Mouse (Mus musculus) Patski (cell line): ENCODE data around the gene Mvb12b. TPM values are rescaled to one million over a fixed set of nuclear protein-coding genes. Genes with fewer than 3 reads are reported as not detected.

Source experiments
- ATAC-seq: fragments of 100-300 bp; one replicate; pipeline ENCODE4 v1.8.0; 2021
- CTCF ChIA-PET: fragments of 350-600 bp; sonication (Branson Sonifier 250); formaldehyde crosslinking; loops from one replicate; lab custom pipeline; 2022; ENCODE audit warnings: inconsistent platforms; lab: Charles Lee
- POLR2A ChIA-PET: fragments of 350-600 bp; sonication (Branson Sonifier 250); formaldehyde crosslinking; loops from one replicate; lab custom pipeline; 2022; ENCODE audit warnings: antibody characterized with exemption, inconsistent platforms; lab: Charles Lee
- DNase-seq: peaks from one replicate; pipeline ENCODE4 v3.0.0-alpha.2; 2011; ENCODE audit warnings: low read depth, low spot score
- H3K27me3 ChIP-seq: fragments of 371-371 bp; one replicate; pipeline ENCODE4 v1.5.1; 2021
- CTCF ChIP-seq: fragments of 100-300 bp; IDR thresholded peaks from one replicate; pipeline ENCODE4 v1.5.1; 2021
- in situ Hi-C: fragments of 300-500 bp; cut with MboI; formaldehyde crosslinking; loops from 3 replicates; pipeline ENCODE4 v1.11.1; 2018; ENCODE audit warnings: low pct_unique_long_range_greater_than_20kb, mixed read lengths
- polyA plus RNA-seq: library from polyadenylated mRNA; unstranded; gene quantifications from one replicate; pipeline ENCODE4 v1.2.3, GENCODE M21; 2021

Mvb12b gene
- polyA plus RNA-seq, 1 experiment from 2014 or later = 45.8 TPM

DNA sequence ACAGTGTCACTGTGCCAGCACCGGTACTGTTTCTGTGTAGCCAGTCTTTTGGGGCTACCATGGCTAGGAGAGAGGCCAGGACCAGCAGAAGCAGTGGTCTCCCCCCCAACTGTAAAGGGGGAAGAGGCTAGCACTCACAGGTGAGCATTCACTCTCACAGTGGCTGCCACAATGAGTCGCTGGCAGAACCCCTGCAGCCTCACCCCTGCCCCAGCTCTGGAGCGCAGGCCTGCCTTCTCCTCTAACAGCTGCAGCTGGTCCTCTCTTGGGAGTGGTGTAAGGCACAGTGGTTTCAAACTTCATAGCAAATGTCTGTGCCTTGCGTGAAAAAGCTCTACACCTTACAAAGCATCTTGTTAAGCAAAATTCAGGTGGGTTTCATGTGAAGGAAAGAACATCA lies 70.7 kb downstream of the Mvb12b start:
- H3K27me3 ChIP-seq = no peaks in the 10 kb centered on the region
- in situ Hi-C loops = no loop called here
- no peak for TF ChIP-seq CTCF
- ATAC-seq (no peak), DNase-seq (no peak)
- CTCF ChIA-PET = no interaction called here
- POLR2A ChIA-PET = interaction anchor here (0.6 to 0.8 kb wide), 2 partner anchors 11 to 70 kb away, joined by 3 to 4 read pairs; no protein-coding TSS in a partner anchor

DNA sequence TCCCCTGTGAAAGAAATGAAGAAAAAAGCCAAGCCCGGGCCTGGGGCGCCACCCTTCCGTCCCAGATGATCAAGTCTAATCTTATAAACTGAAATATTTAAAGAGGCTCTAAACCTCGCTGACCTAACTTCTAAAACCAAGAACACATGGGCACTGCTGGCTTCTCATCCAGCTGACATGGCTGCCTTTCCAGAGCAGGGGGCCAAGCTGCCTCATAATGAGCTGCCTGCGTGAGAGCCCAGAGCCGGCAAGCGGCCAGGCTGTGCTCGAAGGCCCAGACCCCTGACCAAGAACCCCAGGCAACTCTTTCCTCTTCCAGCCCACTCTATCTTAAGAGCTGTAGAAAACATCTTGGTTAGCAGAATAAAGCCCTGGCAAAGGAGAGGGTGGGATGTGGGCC lies 73.2 kb downstream of the Mvb12b start:
- no peak for DNase-seq

DNA sequence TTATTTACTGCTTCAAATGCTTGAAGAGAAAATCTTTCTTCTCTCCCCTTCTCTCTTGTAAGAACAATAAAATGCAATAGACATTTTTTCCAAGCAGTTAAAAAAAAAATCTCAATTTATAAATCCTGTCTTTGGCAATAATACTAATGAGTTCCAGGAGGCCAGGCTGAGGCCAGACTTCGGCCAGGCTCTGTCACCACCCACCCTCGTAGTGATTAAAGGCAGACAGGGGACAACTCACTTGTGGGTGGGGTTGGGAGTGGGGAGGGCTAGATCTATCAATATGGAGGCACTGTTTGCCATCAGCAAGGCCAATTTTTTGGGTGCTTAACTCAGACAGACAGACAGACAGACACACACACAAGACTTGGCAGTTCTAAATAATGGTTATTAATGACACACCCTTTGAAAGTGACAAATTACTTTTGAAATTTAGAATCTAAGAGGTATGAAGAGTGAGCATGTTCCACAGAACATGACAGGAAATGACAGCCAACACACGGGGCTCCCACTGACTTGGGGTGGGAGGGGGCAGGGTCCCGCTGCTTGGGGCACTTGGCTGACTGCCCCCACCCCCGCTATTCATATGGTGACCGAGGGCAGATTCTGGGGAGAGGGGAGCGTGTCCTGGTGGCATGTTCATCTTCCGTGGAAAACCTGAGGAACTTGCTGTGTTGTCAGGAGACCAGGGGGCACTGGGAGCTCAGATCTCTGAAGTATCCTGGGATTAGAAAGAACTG lies 74.1 kb downstream of the Mvb12b start:
- TF ChIP-seq CTCF = no peak
- in situ Hi-C loops = loop anchor here (5.0 kb wide), 1 partner anchor 66 kb away; no protein-coding TSS in a partner anchor
- DNase-seq (no peak), ATAC-seq (no peak)
- CTCF ChIA-PET = no interaction called here
- POLR2A ChIA-PET = no interaction called here
- no peaks in the 10 kb centered on the region for H3K27me3 ChIP-seq

More for the DNA sequence above, 73.2 kb downstream of the Mvb12b start:
- in situ Hi-C loops = loop anchor here (5.0 kb wide), 1 partner anchor 67 kb away; no protein-coding TSS in a partner anchor
- no peak for ATAC-seq
- no peaks in the 10 kb centered on the region for H3K27me3 ChIP-seq
- ChIA-PET CTCF (interaction anchor here (1.6 kb wide), 1 partner anchor 67 kb away, joined by 5 read pairs; no protein-coding TSS in a partner anchor), POLR2A (no interaction called here)
- TF ChIP-seq CTCF = no peak

DNA sequence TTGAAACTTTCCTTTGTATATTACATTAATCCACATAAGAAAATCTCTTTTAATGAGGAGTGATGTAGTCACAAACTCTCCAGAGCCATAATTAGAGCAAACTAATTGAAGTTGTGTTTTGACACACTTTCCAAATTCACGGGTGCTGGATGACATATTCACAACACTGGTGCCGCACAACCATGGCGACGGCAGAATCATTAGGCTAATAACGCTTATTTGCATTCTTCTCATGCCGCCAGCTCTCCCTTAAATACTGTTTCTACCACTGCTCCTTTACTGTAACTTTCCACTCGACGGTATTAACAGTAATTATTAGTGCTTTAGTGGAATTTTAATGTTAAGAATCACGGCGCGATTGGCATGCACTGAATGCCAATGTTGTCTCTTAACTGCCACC lies 74.8 kb downstream of the Mvb12b start:
- H3K27me3 ChIP-seq = no peaks in the 10 kb centered on the region
- no peak for TF ChIP-seq CTCF
- DNase-seq = no peak
- in situ Hi-C loops = loop anchor here (5.0 kb wide), 1 partner anchor 66 kb away; no protein-coding TSS in a partner anchor
- POLR2A ChIA-PET = no interaction called here
- no peak for ATAC-seq
- CTCF ChIA-PET = no interaction called here

DNA sequence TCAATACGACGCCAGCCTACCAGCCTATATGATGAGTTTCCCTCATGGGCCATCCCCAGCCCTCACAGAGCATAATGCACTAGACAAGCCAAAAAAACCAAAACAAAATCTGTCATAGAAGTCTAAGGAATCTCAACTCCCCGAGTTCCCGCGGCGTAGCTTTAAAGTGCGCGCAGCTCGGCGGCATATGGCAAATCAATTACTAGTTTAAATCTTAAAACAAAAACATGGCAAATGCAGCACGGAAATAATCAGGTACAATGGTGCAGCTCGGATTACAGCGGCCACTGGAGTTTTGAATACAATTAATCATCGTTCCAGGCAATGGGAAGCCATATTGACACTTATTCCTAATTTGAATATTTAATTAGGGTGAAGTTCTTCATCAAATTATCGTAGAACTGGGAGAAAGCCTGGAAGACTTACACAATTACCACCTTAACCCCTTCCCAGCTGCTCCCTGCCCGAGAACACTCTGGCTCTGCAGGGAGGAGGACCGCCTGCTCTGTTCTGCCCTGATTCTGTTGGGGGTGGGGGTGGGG lies 76.3 kb downstream of the Mvb12b start:
- POLR2A ChIA-PET = interaction anchor here (0.6 kb wide), 1 partner anchor 21 kb away, joined by 3 read pairs; no protein-coding TSS in a partner anchor
- CTCF ChIA-PET = no interaction called here
- H3K27me3 ChIP-seq = no peaks in the 10 kb centered on the region
- in situ Hi-C loops = loop anchor here (5.0 kb wide), 1 partner anchor 64 kb away; no protein-coding TSS in a partner anchor
- no peak for TF ChIP-seq CTCF
- DNase-seq = no peak
- no peak for ATAC-seq

DNA sequence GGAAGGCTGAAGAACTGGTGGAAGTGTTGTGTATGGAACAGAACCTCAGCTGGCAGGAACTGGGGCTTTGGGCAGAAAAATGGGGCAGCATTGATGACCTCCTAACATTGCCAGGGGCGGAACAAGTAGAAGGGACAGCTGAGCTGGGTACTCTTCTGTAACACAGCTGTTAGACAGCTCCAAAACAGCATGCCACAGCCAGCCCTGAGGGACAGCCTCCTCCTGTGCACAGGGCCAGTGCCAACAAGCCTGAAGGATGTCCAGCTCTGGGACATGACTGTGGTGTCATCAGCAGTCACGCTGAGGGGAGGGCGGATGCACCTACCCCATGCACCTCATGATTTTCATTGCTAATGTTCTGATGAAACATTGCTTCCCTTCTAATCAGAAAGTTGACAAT lies 78.7 kb downstream of the Mvb12b start:
- ATAC-seq (no peak), DNase-seq (no peak)
- no peak for TF ChIP-seq CTCF
- ChIA-PET CTCF (interaction anchor here (1.5 kb wide), 1 partner anchor 10 kb away, joined by 3 read pairs; no protein-coding TSS in a partner anchor), POLR2A (no interaction called here)
- H3K27me3 ChIP-seq = no peaks in the 10 kb centered on the region
- in situ Hi-C loops = no loop called here

DNA sequence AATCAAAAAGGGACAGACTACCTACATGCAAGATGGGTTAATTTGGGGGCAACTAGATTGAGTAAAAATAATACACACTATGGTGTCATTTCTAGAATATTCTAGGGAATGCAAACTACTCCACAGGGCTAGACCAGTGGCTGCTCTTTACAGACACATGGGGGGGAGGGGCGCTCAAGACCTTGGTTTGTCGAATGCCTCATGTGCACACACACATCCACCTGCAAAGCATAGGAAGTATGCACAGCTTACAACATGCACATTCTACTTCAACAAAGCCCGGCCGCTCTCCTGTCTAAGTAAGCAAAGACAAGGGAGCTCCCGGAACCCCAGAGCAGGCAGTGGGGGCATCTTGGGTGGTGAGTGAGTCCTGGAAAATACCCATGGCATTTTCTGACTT lies 79.7 kb downstream of the Mvb12b start:
- in situ Hi-C loops = no loop called here
- TF ChIP-seq CTCF = no peak
- DNase-seq (no peak), ATAC-seq (no peak)
- H3K27me3 ChIP-seq = no peaks in the 10 kb centered on the region
- ChIA-PET POLR2A (interaction anchor here (0.6 kb wide), 1 partner anchor 845 kb away, joined by 3 read pairs; no protein-coding TSS in a partner anchor), CTCF (no interaction called here)

DNA sequence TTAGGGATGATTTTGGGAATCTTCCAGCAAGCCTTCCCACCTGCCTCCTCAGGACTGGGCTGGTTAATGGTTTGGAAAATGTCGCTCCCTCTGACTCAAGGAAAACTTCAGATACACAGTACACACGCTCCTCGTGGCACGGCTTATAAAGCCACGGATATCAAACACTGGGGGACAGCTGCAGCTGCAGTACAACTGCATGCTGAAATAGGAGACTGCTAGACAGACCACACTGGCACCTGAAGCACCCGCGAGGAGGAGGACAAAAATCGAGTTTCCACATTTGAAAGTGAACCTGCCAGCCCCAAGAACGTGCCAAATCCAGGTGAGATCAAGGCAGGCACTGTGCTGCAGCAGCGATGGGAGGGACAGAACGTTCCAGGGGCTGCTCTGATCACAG lies 82.1 kb downstream of the Mvb12b start:
- in situ Hi-C loops = no loop called here
- ChIA-PET CTCF (interaction anchor here (1.5 to 2.2 kb wide), 2 partner anchors 10 to 41 kb away, joined by 3 to 6 read pairs; no protein-coding TSS in a partner anchor), POLR2A (interaction anchor here (0.8 kb wide), 1 partner anchor 12 kb away, joined by 3 read pairs; no protein-coding TSS in a partner anchor)
- no peaks in the 10 kb centered on the region for H3K27me3 ChIP-seq
- no peak for ATAC-seq
- TF ChIP-seq CTCF = no peak
- DNase-seq = peak; percentile 20

DNA sequence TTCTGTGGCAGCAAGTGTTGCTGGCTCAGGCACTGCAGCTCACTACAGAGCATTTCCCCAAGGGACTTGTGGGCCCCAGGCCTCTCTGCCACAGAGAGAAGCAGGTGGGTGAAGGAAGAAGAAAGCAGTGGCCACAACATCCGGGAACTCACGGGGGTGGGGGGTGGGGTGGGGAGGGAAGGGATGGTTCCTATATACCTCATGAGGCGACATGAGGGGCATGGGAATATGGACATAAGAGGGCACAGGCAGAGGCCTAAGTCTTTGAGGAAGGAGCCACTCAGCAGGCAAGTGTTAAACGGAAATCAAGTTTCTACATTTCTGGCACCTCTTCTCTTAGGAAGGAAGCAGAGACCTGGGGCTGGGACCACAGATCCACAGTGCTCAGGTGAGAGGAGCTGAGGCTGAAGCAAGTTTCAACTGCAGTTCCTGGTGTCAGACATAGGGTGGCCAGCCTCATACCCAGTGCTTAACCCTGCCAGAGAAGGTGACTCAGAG lies 84.0 kb downstream of the Mvb12b start:
- H3K27me3 ChIP-seq = no peaks in the 10 kb centered on the region
- DNase-seq (no peak), ATAC-seq (no peak)
- ChIA-PET CTCF (interaction anchor here (1.5 kb wide), 1 partner anchor 39 kb away, joined by 3 read pairs; no protein-coding TSS in a partner anchor), POLR2A (no interaction called here)
- in situ Hi-C loops = no loop called here
- TF ChIP-seq CTCF = no peak

DNA sequence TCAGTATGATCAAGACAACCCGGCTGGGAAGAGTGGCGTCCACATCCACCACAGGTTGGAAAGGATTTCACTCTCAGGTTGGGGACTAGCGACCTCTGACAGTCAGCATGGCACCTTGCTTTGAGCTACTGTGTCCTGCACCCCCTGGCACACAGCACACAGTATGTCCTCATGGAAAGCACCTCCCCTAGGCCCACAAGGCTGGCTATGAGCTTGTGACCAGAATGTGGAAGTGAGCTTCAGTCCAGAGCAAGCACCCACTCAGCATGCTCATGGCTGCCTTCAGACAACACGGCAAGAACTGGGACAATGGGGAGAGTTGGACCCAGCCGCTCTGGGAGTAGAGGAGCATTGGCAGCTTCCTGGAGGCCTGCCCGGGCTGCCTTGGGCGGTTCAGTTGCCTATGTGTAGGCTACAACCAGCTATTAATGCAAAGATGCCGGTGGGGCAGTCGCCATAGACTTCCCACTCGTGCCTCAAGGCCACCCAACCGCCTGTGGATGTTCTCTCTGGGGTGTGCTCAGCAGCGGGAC lies 84.6 kb downstream of the Mvb12b start:
- in situ Hi-C loops = no loop called here

More for the DNA sequence above, 84.6 kb downstream of the Mvb12b start:
- no peak for DNase-seq
- no peaks in the 10 kb centered on the region for H3K27me3 ChIP-seq
- no peak for ATAC-seq
- ChIA-PET POLR2A (no interaction called here), CTCF (no interaction called here)
- TF ChIP-seq CTCF = no peak
